Mouse (Mus musculus) forebrain, embryonic 14.5 days (tissue): ENCODE results near the gene Cacnb4. TPM values are rescaled to one million over a fixed set of nuclear protein-coding genes. Genes with fewer than 3 reads are reported as not detected.

Source experiments
- ATAC-seq: fragments of 200-750 bp; cut with Nextera tagmentation; 2 replicates; pipeline ENCODE4 v1.8.0; 2017; ENCODE audit warnings: mild to moderate bottlenecking, moderate library complexity
- DNase-seq: peaks from one replicate; pipeline ENCODE4 v3.0.0-alpha.2; 2015; ENCODE audit warnings: low spot score
- H3K27ac ChIP-seq: fragments of 300-500 bp; sonication (generic); 2 replicates; pipeline ENCODE4 v1.5.1; 2014; ENCODE audit warnings: low read depth, mild to moderate bottlenecking, control low read depth, low read length, moderate library complexity
- H3K27me3 ChIP-seq: fragments of 300-500 bp; sonication (generic); replicated peaks from 2 replicates; pipeline ENCODE4 v1.6.1; 2014; ENCODE audit warnings: low read length, control low read depth, mixed read lengths; ENCODE audit not compliant: control insufficient read depth, insufficient read depth
- H3K36me3 ChIP-seq: fragments of 300-500 bp; sonication (generic); 2 replicates; pipeline ENCODE4 v1.6.1; 2014; ENCODE audit warnings: low read length, control low read depth; ENCODE audit not compliant: control insufficient read depth, insufficient read depth
- H3K4me1 ChIP-seq: fragments of 300-500 bp; sonication (generic); 2 replicates; pipeline ENCODE4 v1.6.1; 2014; ENCODE audit warnings: antibody characterized with exemption, low read length, control low read depth; ENCODE audit not compliant: control insufficient read depth, insufficient read depth
- H3K4me2 ChIP-seq: fragments of 300-500 bp; sonication (generic); 2 replicates; pipeline ENCODE4 v1.6.1; 2014; ENCODE audit warnings: mild to moderate bottlenecking, control low read depth, low read length
- H3K4me3 ChIP-seq: fragments of 300-500 bp; sonication (generic); 2 replicates; pipeline ENCODE4 v1.5.1; 2014; ENCODE audit warnings: low read depth, low read length, control low read depth
- H3K9ac ChIP-seq: fragments of 300-500 bp; sonication (generic); 2 replicates; pipeline ENCODE4 v1.6.1; 2014; ENCODE audit warnings: mild to moderate bottlenecking, low read length, control low read depth, moderate library complexity
- H3K9me3 ChIP-seq: fragments of 300-500 bp; sonication (generic); replicated peaks from 2 replicates; pipeline ENCODE4 v1.6.1; 2016; ENCODE audit warnings: low read length, control low read depth, mixed read lengths; ENCODE audit not compliant: control insufficient read depth
- WGBS: fragments of 180-500 bp; shearing (Covaris S2); extraction: QIAGEN DNeasy Blood & Tissue Kit; methylation state at CpG from one replicate; pipeline ENCODE4 v1.1.7; 2014; 5-methylcytosine and 5-hydroxymethylcytosine counted together
- polyA plus RNA-seq: library from polyadenylated mRNA; unstranded; fragments of >200 nt; fragmentation: Nextera tagmentation; extraction: Ambion mirVana; gene quantifications from 2 replicates; pipeline ENCODE4 v1.2.1, GENCODE M21; 2014

The Cacnb4 gene
- polyA plus RNA-seq, 1 experiment from 2014 or later, result 10.6 TPM

DNA sequence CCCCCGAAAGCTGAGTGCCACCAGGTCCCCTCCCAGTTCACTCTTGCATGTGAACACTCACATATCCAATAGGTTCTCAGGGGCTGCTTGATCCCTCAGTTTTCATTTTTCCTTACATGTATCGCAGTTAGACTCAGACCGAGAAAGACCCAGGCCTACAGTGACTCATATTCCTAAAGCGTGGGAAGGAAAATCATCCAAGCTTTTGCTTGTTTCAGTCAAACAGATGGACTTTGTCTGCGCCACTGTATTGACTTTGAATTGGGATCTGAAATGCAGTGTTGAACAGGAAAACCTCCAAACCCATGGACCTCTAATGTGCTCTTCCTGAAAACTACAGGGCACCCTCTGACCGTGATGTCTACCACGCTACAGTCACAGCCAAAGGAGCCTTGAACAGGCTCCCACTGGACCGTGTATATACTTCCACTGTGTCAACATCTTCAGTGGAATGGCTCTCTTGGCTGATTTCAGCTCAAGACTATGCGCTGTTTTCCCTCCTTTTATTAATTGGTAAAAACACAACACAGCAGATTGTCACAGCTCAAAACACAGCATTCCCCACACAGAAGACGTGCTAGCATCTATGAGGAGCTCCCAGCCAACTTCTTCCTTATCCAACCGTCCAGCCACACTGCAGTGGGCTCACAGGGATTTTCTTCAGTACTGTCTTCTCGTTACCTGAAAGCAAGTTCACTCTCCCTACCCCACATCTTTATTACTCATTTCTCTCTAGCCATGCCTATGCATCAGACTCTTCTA, 215.2 kb downstream of the Cacnb4 start:
- ATAC-seq, result no peak
- H3K9ac ChIP-seq, result no peak overlapping the region
- H3K4me3 ChIP-seq, result no peak overlapping the region
- no peak overlapping the region for H3K4me2 ChIP-seq
- no peak overlapping the region for H3K27ac ChIP-seq
- no peaks in the 10 kb centered on the region for H3K4me1 ChIP-seq
- WGBS, result 86% methylated on average over 12 of the region's 12 CpGs
- no peaks in the 10 kb centered on the region for H3K9me3 ChIP-seq
- 0 out of 2 replicates have a peak, but pooled peaks cover 2% of the 10 kb centered on the region for H3K36me3 ChIP-seq
- DNase-seq, result no peak
- H3K27me3 ChIP-seq, result no peaks in the 10 kb centered on the region

DNA sequence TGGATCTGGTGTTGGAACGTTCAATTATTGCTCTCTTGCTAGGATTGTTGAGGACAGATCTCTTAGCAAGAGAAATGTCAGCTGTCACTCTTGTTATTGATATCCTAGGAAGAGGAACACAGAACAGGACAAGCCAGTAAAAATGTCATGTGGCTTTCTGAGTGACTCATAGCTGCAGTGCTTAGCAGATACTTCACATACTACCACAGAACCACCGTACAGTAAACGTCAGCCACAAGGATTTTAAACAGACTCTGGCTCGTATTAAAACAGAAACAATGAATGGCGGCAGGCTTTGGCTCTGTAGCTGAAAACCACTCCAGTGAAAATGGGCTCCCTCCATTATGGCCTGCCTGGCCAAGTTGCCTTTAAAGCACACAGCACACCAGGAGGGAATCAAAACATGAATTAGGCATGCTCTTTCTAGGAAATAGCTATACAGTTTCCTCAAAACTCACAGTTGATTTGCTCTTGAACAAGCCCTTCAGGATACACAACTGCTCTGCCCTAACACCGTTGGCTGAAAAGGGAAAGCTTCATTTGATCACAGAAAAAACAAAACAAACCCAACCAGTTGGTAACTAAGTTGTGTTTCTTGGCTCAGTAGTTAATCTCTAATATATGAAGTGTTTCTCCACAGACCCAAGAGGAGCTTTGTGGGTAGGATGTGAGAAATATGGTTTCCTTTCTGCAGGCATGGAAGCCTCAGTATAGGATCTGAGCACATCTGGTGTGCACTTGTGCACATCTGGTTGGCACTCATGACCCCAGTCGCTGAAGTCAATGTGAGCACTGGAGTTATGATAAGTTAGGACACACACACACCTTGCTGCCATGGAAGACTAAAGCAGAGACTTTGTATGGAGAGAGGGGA, 220.8 kb downstream of the Cacnb4 start:
- Histone ChIP-seq H3K4me1 (no peaks in the 10 kb centered on the region), H3K4me3 (no peak overlapping the region), H3K36me3 (no peaks in the 10 kb centered on the region), H3K9me3 (no peaks in the 10 kb centered on the region), H3K27me3 (no peaks in the 10 kb centered on the region), H3K9ac (no peak overlapping the region), H3K4me2 (no peak overlapping the region), H3K27ac (no peak overlapping the region)
- no peak for ATAC-seq
- WGBS, result 47% methylated on average over 7 of the region's 7 CpGs
- peak; percentile 30 for DNase-seq

DNA sequence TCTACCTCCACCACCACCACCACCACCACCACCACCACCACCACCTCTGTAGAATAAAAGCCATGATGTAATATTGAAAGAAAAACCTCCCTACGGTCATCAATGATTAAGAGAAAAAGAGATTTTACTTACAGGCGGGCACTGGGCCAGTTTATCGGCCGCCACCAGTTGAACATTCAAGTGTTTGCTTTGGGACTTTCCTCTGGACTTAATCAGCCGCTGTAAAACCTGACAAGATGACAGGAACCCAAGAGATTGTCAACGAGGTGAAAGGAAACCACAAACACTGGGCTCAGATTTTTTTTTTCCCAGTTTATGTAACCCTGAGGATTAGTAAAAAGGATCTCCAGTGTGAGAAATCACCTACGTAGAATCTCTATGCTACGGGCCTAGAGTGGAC, 226.8 kb downstream of the Cacnb4 start:
- 90% methylated on average over 8 of the region's 8 CpGs for WGBS
- Histone ChIP-seq H3K27me3 (no peaks in the 10 kb centered on the region), H3K4me2 (no peak overlapping the region), H3K9ac (no peak overlapping the region), H3K36me3 (no peaks in the 10 kb centered on the region), H3K9me3 (no peaks in the 10 kb centered on the region), H3K27ac (no peak overlapping the region), H3K4me3 (no peak overlapping the region), H3K4me1 (no peaks in the 10 kb centered on the region)
- DNase-seq (no peak), ATAC-seq (no peak)

DNA sequence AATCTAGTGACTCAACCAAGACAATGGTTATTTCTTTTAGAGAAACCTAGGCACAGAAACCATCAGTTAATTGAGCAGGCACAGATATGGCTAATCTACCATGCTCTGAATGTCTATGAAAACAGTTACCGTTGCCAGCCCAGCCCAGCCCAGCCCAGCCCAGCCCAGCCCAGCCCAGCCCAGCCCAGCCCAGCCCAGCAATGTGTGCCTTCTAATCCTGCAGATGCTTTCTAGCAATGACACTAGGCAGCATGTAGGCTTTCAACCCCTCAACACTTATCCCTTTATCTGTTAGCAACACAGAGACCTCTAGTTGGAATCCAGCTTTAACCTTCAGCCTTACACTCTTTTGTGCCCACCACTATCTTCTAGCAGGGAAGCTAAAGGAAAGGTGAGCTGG, 227.7 kb downstream of the Cacnb4 start:
- Histone ChIP-seq H3K9me3 (no peaks in the 10 kb centered on the region), H3K4me2 (no peak overlapping the region), H3K36me3 (no peaks in the 10 kb centered on the region), H3K4me1 (no peaks in the 10 kb centered on the region), H3K27me3 (no peaks in the 10 kb centered on the region), H3K9ac (no peak overlapping the region), H3K27ac (no peak overlapping the region), H3K4me3 (no peak overlapping the region)
- 94% methylated on average over 1 of the region's 1 CpGs for WGBS
- DNase-seq, result no peak
- ATAC-seq, result no peak

DNA sequence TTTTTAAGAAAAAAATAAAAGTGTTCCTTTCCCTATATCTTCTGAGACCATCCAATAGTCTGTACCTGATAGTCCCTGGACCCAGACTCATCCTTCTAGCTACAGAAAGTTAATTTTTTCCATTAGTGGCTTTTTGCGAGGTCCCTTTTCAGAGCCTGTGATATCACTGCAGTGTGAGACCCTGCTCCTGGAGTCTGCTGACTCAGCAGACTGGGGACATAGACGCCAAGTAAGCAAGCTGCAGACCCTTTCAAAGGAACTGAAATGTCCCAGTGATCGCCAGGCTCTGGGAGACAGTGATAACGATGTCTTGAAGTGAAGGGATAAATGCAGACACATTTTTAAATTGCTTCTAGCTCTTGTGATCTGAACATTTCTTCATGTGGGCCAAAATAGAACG, 230.0 kb downstream of the Cacnb4 start:
- Histone ChIP-seq H3K9ac (no peak overlapping the region), H3K36me3 (no peaks in the 10 kb centered on the region), H3K27ac (no peak overlapping the region), H3K27me3 (no peaks in the 10 kb centered on the region), H3K4me3 (no peak overlapping the region), H3K4me1 (no peaks in the 10 kb centered on the region), H3K4me2 (no peak overlapping the region), H3K9me3 (no peaks in the 10 kb centered on the region)
- DNase-seq, result no peak
- WGBS, result 67% methylated on average over 5 of the region's 5 CpGs
- no peak for ATAC-seq

DNA sequence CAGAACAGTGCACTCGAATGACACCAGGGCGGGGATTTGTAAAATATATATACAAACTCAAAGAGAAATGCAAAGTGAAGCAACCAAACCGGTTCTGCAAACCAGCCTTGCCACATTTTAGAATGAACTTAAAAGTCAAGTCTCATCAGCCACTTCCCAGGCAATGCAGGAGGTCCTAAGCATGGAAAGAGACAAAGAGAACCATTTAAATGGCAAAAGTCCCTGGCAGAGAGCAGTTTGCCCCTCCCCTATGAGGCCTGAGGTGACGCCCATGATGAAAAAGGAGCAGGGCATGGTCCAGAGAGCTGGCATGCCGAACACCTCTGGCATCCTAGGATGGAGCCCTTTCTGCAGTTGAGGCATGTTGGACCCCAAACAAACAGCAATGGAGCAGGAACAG, 234.5 kb downstream of the Cacnb4 start:
- H3K27ac ChIP-seq, result no peak overlapping the region

DNA sequence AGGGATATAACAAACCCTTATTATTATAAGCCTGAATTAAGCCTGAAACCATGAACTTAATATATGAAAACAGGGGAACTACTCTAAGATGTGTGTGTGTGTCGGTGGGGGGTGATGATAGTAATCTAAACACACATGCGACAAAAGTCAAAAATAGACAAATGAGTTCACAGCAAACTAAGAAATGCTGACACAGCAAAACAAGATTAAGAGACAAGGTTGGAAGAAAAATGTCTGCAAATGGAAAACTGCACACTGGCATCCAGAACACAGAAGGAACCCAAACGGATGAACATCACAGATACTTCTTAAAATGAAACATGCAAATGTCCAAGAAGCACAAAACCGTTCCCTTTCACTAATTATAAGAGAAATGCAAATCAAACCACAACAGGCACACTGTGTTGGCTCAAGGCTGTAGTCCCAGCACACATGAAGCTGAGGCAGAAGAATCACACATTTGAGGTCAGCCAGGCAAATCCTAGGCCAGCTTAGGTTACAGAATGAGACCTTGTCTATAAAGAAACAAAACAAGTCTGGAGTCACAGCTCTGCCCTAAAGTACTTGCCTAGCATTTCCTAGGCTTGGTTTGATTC, 236.1 kb downstream of the Cacnb4 start:
- 82% methylated on average over 4 of the region's 4 CpGs for WGBS
- Histone ChIP-seq H3K27ac (no peak overlapping the region), H3K27me3 (no peaks in the 10 kb centered on the region), H3K9ac (no peak overlapping the region), H3K36me3 (no peaks in the 10 kb centered on the region), H3K9me3 (no peaks in the 10 kb centered on the region), H3K4me1 (peaks cover 9% of the 10 kb centered on the region), H3K4me2 (no peak overlapping the region), H3K4me3 (no peak overlapping the region)
- DNase-seq (no peak), ATAC-seq (no peak)

More for the DNA sequence above, 234.5 kb downstream of the Cacnb4 start:
- Histone ChIP-seq H3K4me2 (no peak overlapping the region), H3K4me1 (peaks cover 6% of the 10 kb centered on the region; the same call in 1 of the 2 replicates), H3K9me3 (no peaks in the 10 kb centered on the region), H3K36me3 (no peaks in the 10 kb centered on the region), H3K4me3 (no peak overlapping the region), H3K27me3 (no peaks in the 10 kb centered on the region), H3K9ac (no peak overlapping the region)
- no peak for DNase-seq
- ATAC-seq, result no peak
- WGBS, result 45% methylated on average over 5 of the region's 5 CpGs

DNA sequence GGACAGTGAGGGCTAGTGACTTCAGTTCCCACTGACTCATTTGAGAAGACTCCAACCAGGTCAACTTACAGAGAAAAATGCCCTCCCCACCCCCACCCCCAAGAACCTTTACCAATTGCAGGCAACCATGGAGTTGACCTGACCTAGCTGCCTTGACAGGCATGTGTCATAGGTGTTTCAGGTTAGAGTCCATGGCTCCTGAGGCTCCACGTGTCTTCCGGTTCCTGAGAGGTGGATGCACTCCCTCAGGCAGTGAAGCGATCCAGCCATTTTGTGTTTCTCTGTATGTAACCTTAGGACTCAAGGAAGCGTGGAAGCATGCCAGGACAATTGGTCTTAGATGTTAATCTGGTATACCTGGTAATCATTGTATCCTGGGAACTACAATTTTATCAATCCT, 238.2 kb downstream of the Cacnb4 start:
- Histone ChIP-seq H3K4me3 (no peak overlapping the region), H3K4me2 (no peak overlapping the region), H3K36me3 (no peaks in the 10 kb centered on the region), H3K27me3 (no peaks in the 10 kb centered on the region), H3K9me3 (no peaks in the 10 kb centered on the region), H3K4me1 (peaks cover 9% of the 10 kb centered on the region), H3K9ac (no peak overlapping the region), H3K27ac (no peak overlapping the region)
- WGBS, result 95% methylated on average over 4 of the region's 4 CpGs
- DNase-seq (no peak), ATAC-seq (no peak)
